Mouse (Mus musculus) brain, adult 10 weeks (tissue): Measurements from ENCODE around the gene Tollip. TPM values are rescaled to one million over a fixed set of nuclear protein-coding genes. Genes with fewer than 3 reads are reported as not detected.

Experiments
- polyA plus RNA-seq: library from polyadenylated mRNA; stranded (reverse); fragments of 350-450 nt; fragmentation: Illumina TruSeq; extraction: RNeasy Lipid Tissue Mini Kit (QIAGEN cat#74804); gene quantifications from one replicate; pipeline ENCODE4 v1.2.3, GENCODE M21; 2015; ENCODE audit warnings: low read depth, low replicate concordance

The Tollip gene
- 111 TPM for polyA plus RNA-seq

DNA sequence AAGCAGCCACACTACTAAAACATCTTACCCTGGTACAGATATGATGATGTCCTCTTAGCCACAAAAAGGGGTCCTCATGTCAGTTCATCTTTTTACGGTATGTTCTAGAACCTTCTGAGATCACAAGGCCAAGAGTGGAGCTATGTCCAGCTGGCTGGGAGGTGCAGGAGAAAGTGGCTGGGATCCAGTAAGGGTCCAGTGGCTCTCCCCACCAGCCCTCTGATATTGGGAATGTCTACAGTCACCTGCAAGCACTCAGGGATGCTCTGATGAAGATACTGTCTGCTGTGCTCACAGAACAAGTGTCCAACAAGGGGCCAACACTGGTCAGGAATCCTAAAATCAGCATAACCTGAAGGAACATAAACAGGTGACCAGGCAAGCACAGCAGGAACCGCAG lies at the start of gene Tollip:
TSS of gene Tollip (minus strand) at position 101 of the 400 bp plus-strand sequence.

DNA sequence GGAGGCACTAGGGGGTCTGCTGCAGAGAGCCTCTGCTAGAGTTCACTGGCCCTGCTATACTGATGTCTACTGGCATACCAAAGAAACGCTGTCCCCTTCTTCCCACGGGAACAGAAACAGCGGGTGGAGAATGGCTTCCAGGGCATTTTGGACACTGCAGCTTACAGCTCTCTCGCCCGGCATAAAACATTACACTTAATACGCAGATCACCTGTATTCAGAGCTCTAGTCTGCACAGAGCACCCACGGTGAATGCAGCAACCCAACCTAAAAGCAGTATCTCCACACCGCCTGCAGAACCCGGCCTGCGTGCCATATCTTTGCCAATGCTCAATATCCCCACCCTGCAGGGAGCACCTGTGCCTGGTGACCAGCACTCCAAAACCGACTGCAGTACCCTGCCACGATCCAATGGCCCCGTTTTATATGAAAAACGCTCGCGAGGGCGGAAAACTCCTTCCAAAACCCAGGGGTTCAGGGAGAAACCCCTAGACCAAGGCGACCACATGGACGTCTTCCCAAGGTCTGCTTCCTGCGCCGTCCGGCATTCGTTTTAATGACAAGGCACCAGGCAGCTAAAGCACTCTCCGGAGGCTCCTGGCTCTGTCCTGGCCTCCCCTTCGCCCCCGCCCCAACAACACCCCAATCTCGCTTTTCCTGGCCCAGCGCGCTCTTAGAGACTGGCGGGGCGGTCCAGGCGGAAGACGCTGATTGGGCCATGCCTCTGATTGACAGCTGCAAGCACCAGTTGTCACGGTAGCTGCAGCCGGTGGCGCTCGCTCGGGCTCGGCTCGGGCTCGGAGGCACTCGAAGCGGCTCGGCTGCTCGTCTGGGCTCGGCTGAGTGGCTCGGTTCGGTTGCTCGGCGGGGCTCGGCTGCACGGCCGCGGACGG lies 30.8 kb upstream of the Tollip start, which contains the start of gene Brsk2:
TSS of gene Brsk2 (plus strand) at position 846 of the 893 bp plus-strand sequence.

DNA sequence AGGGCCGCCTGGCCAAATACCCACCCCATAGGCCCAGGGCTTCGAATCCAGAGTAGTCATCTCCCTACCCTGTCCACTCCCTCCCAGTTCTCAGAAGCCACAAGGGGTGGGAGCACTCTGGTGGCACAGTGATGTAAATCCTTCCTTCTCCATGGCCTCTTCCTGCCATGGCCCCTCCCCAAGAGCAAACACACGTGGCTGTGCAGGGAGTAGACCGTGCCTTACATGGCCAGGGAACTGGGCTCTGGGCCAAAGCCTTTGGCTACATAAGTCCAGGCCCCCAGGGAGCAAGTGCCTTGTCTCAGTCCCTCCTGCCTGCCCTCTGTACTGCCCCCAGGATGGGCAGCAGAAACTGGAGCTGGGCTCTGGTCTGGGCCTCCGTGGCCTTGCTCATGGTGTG lies 79.5 kb downstream of the Tollip start, which contains the start of gene Muc5b:
TSS of gene Muc5b (plus strand) at position 292 of the 400 bp plus-strand sequence.

Other genes starting within 250 kb of the Tollip start
- gene Muc2, start 228.2 kb downstream of the Tollip start, polyA plus RNA-seq: not detected
- not detected for gene Muc5ac, start 129.5 kb downstream of the Tollip start, polyA plus RNA-seq
- not detected for gene Muc5b, start 79.4 kb downstream of the Tollip start, polyA plus RNA-seq
- 129 TPM for gene Brsk2, start 31.2 kb upstream of the Tollip start, polyA plus RNA-seq
- 41.2 TPM for gene Mob2, start 142.6 kb upstream of the Tollip start, polyA plus RNA-seq
- gene Dusp8, start 177.3 kb upstream of the Tollip start, polyA plus RNA-seq: 63.5 TPM
- gene Gm45618, start 202.2 kb upstream of the Tollip start, polyA plus RNA-seq: not detected
- not detected for gene Gm39115, start 217.5 kb upstream of the Tollip start, polyA plus RNA-seq
- not detected for gene Gm45337, start 226.1 kb upstream of the Tollip start, polyA plus RNA-seq
- gene Gm29735, start 238.6 kb upstream of the Tollip start, polyA plus RNA-seq: not detected
- not detected for gene Gm4553, start 247.2 kb upstream of the Tollip start, polyA plus RNA-seq